Mouse (Mus musculus) erythroblast, embryonic 14.5 days (primary cell): Measurements from ENCODE around the gene Cdc14a. TPM values are rescaled to one million over a fixed set of nuclear protein-coding genes. Genes with fewer than 3 reads are reported as not detected.
A peak's percentile ranks its signal among the peaks of the same experiment; 100 is the strongest.

Experiments
- H3K27me3 ChIP-seq: 2 replicates; pipeline ENCODE4 v1.6.1; 2012; ENCODE audit warnings: inconsistent platforms; ENCODE audit not compliant: control insufficient read depth
- H3K36me3 ChIP-seq: 2 replicates; pipeline ENCODE4 v1.6.1; 2012; ENCODE audit warnings: mild to moderate bottlenecking, inconsistent platforms; ENCODE audit not compliant: control insufficient read depth
- H3K4me1 ChIP-seq: 2 replicates; pipeline ENCODE4 v1.6.1; 2012; ENCODE audit warnings: inconsistent platforms; ENCODE audit not compliant: control insufficient read depth
- H3K4me3 ChIP-seq: replicated peaks from 2 replicates; pipeline ENCODE3; 2012; ENCODE audit warnings: moderate library complexity, mild to moderate bottlenecking, inconsistent platforms
- H3K9me3 ChIP-seq: 2 replicates; pipeline ENCODE4 v1.6.1; 2012; ENCODE audit warnings: low read length, inconsistent platforms, mixed read lengths; ENCODE audit not compliant: control insufficient read depth
- GATA1 ChIP-seq: IDR thresholded peaks from 2 replicates; pipeline ENCODE4 v1.6.1; 2012; ENCODE audit warnings: low read length, inconsistent platforms, mixed read lengths
- TAL1 ChIP-seq: IDR thresholded peaks from 3 replicates; pipeline ENCODE4 v1.6.1; 2012; ENCODE audit warnings: low read length, inconsistent platforms, mixed read lengths
- polyA plus RNA-seq: library from polyadenylated mRNA; stranded (reverse); fragments of >175 nt; gene quantifications from 2 replicates; pipeline ENCODE4 v1.2.3, GENCODE M21; 2012

The Cdc14a gene
- polyA plus RNA-seq, 1 experiment: 0.25 TPM

DNA sequence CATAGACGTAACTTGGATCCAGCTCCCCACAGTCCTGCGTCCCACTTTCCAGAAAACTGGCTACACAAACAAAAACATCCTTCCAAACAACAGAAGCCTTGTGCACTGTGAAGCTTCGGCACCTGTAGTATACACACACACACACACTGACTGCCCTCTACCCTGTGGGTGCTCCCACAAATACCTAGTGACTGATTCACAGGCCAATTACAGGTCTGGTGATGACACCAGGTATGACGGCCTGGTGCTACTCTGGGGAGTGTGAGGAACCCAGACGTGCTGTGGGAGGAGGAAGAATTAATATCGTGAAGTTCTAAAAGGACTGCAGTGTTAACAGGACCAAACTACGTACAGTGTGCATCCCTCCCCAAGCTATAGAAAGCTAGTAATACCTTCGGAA lies 1.8 kb downstream of the Cdc14a start:
- H3K36me3 ChIP-seq: peaks cover 13% of the 10 kb centered on the region
- H3K4me3 ChIP-seq: peak overlapping the region; percentile 94
- peaks cover 44% of the 10 kb centered on the region for H3K4me1 ChIP-seq
- TF ChIP-seq GATA1 (no peak), TAL1 (no peak)
- no peaks in the 10 kb centered on the region for H3K27me3 ChIP-seq
- H3K9me3 ChIP-seq: no peaks in the 10 kb centered on the region

DNA sequence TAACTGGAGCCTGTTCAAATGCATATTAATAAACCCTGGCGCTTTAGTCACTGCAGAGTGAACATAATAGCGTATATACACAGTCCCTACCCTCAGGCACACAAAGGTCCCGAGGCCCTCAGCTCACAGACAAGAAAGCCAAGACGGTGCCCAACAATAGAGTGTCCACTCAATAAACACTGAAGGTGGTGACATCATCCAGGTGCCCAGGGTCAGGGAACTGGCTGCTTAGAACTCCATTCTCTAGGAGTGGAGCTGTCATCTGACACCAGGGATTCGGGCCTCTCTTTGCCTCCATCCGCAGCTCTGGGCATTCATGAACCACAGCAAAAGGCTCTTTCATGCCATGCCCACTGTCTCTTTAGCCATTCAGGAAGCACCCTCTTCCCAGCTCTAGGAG lies 2.7 kb downstream of the Cdc14a start:
- H3K36me3 ChIP-seq: peaks cover 16% of the 10 kb centered on the region
- TF ChIP-seq GATA1 (no peak), TAL1 (no peak)
- no peak overlapping the region for H3K4me3 ChIP-seq
- peaks cover 44% of the 10 kb centered on the region for H3K4me1 ChIP-seq
- H3K27me3 ChIP-seq: no peaks in the 10 kb centered on the region
- H3K9me3 ChIP-seq: no peaks in the 10 kb centered on the region

DNA sequence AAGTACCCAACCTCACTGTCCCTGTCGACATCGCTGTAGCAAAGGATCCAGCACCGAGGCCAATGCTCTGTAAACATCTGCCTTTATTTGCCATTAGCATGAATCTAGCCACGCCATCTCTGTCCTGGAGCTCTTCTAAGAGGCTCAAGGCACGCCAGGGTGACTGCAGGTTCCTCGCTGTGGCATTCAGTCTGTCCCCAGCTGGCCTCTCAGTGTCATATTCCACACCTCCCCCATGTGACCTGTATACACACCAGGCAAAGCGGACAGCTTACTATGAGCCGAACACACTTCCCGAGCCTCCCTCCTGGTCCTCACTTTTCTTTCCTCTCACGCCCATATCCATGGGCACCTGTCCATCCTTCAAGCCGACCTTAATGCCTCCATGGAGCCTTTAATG lies 4.0 kb downstream of the Cdc14a start:
- H3K27me3 ChIP-seq: no peaks in the 10 kb centered on the region
- H3K9me3 ChIP-seq: no peaks in the 10 kb centered on the region
- H3K4me3 ChIP-seq: no peak overlapping the region
- peaks cover 24% of the 10 kb centered on the region for H3K36me3 ChIP-seq
- H3K4me1 ChIP-seq: peaks cover 35% of the 10 kb centered on the region
- TF ChIP-seq GATA1 (no peak), TAL1 (no peak; the same call in 2 of the 3 replicates)

DNA sequence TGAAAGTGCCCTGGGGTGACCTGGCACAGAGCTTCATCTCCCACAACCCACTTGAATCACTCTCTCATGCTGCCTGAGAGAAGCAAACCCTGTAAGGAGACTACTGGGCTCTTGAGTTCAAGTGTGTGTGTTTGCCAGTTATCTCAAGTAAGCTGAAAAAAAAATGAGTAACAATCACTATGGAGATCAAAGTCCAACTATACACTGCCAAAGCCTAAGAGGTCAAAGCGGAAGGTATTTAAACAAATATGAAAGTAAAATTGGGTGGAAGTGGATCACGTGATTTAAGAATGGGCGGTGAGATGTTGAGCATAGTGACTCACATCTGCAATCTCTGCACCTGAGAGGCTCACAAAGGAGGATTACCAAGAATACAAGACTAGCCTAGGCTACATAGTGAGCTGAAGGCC lies 9.4 kb downstream of the Cdc14a start:
- H3K4me1 ChIP-seq: no peaks in the 10 kb centered on the region; the same call in 1 of the 2 replicates
- H3K27me3 ChIP-seq: no peaks in the 10 kb centered on the region
- no peak overlapping the region for H3K4me3 ChIP-seq
- no peak for TF ChIP-seq GATA1
- no peak for TF ChIP-seq TAL1
- peaks cover 13% of the 10 kb centered on the region for H3K36me3 ChIP-seq
- no peaks in the 10 kb centered on the region for H3K9me3 ChIP-seq

DNA sequence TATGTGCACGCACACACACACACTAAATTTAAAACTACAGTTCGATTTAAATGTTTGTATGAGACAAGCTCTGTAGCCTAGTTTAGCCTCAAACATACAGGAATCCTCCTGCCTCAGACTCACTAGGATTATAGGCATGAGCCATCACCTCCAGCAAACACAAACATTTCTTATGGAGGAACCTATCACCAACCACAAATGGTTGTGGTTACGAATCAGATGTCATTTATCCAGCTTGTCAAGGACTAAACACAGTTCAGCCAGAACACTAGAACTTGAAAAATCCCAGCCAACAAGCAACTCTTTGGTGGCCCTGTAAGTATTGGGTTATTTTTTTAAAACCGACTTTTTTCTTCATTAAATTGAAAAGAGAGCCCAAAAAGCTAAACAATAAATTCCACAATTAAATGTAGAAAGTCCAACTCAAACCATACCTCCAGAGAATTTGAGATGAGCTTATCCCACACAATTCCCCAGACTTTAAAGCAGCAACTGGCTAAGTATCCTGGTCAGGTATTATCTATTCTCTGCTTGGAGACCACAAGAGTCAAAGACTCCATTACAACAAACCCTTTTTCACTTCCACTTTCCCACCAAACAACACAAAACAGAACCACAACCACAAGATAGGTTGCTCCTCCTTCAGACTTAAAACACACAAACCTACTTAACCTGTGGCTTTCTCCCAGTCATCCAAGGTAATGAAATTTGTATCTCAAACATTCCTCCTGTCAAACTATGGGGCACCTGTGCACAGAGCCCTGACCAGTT lies 10.7 kb downstream of the Cdc14a start:
- Histone ChIP-seq H3K36me3 (peaks cover 11% of the 10 kb centered on the region), H3K4me3 (no peak overlapping the region), H3K4me1 (no peaks in the 10 kb centered on the region; the same call in 1 of the 2 replicates), H3K9me3 (no peaks in the 10 kb centered on the region), H3K27me3 (no peaks in the 10 kb centered on the region)
- TF ChIP-seq GATA1: no peak
- TF ChIP-seq TAL1: no peak

DNA sequence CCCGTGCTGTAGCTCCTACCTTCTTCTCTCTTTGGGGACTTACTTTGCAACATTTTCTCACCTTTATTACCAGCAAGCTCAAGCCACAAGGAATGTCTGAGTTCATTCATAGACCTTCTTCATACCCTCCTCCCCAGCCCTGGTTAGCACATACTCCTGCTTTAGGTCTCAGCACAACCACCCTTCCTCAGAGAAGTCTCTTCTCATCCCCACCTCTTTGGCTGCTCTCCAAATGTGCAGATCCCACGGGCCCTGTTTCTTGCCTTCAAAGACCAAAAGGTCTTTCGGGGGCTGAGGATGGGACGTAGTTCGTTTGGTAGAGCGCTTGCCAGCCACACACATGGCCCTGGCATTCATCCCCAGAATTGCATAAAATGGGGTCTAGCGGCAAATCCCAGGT lies 13.8 kb downstream of the Cdc14a start:
- no peaks in the 10 kb centered on the region; the same call in none of the 2 replicates for H3K36me3 ChIP-seq
- no peaks in the 10 kb centered on the region; the same call in 1 of the 2 replicates for H3K4me1 ChIP-seq
- no peaks in the 10 kb centered on the region for H3K9me3 ChIP-seq
- TF ChIP-seq GATA1 (no peak), TAL1 (no peak)
- H3K4me3 ChIP-seq: no peak overlapping the region
- no peaks in the 10 kb centered on the region for H3K27me3 ChIP-seq

DNA sequence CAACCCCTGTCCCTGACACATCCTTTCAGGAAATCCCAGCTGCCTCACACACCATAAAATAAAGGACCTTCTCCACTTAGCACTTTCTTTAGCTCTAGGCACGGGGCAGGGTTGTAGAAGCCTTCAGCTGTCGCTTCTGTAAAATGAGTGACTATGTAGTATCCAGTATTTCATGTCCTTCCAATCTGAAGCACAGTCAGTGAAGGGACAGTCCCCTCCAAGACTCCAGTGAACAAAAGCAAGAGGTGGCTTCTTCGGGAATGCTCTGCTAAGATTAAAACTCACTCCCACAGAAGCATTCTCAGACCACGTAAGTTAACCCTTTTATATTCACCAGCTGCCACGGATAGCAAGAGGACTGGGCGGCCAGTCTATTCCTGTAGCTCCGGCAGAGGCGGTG lies 14.3 kb downstream of the Cdc14a start:
- Histone ChIP-seq H3K9me3 (no peaks in the 10 kb centered on the region), H3K4me3 (no peak overlapping the region), H3K36me3 (no peaks in the 10 kb centered on the region; the same call in none of the 2 replicates), H3K4me1 (no peaks in the 10 kb centered on the region; the same call in 1 of the 2 replicates), H3K27me3 (no peaks in the 10 kb centered on the region)
- TF ChIP-seq TAL1: no peak
- no peak for TF ChIP-seq GATA1

DNA sequence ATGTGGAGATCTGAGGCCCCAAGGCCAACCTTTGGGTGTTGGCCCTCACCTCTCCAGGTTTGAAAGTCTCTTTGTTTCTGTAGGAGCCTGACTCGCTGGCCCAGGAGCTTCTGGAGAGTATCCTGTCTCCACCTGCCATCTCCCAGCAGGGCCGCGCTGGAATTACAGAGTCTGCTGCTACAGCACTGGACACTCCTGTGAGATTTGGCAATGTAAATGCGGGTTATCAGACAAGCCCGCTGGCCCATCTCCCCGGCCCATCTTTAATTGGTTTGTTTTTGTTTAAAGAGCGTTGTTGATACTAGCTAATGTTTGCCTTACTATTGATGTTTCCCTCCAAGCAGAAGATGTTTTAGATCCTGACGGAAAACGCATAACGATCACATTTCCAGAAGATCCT lies 15.0 kb downstream of the Cdc14a start:
- no peaks in the 10 kb centered on the region; the same call in 1 of the 2 replicates for H3K36me3 ChIP-seq
- TF ChIP-seq GATA1 (no peak), TAL1 (no peak)
- no peaks in the 10 kb centered on the region for H3K4me1 ChIP-seq
- no peaks in the 10 kb centered on the region for H3K27me3 ChIP-seq
- H3K4me3 ChIP-seq: no peak overlapping the region
- H3K9me3 ChIP-seq: no peaks in the 10 kb centered on the region

DNA sequence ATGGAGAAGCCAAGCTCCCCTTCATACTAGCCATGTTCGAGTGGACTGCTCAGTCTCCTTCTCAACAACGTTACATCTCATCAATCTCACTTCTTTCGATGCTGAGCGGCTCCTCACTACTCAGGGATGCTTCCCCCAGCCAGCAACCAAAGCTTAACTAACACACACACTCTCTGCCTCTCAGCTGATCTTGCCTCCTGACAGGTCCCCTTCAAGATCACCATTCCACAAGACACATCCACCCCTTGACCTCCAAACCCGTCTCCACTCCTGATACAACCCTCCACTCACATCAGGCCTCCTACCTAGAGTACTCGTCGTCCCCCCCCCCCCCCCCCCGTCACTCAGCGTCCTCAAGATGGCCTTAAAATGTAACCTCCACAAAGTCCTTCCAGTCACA lies 18.3 kb downstream of the Cdc14a start:
- no peak overlapping the region for H3K4me3 ChIP-seq
- TF ChIP-seq GATA1: no peak
- TF ChIP-seq TAL1: no peak
- no peaks in the 10 kb centered on the region; the same call in 1 of the 2 replicates for H3K36me3 ChIP-seq
- no peaks in the 10 kb centered on the region for H3K9me3 ChIP-seq
- no peaks in the 10 kb centered on the region for H3K27me3 ChIP-seq
- H3K4me1 ChIP-seq: peaks cover 2% of the 10 kb centered on the region; the same call in 1 of the 2 replicates

DNA sequence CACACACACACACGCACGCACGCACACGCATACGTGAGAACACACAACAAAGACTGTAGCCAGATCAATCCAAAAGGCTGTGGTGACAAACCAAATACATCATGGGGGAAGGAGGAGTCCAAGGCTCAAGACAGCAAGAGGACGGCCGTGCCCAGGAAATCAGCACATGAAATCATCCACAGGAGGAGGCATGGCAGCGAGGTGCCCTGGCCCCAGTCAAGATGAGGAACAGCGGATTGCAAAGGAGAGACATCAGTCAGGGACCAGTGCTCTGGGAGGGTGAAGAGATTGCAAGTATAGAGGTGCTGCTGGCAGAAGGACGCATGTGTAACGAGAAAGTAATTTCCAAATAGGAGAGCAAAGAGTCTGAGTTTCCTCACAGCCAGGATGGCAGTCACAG lies 22.4 kb downstream of the Cdc14a start:
- TF ChIP-seq TAL1: no peak
- H3K9me3 ChIP-seq: no peaks in the 10 kb centered on the region
- peaks cover 9% of the 10 kb centered on the region for H3K36me3 ChIP-seq
- H3K4me1 ChIP-seq: peaks cover 4% of the 10 kb centered on the region; the same call in 1 of the 2 replicates
- H3K4me3 ChIP-seq: no peak overlapping the region
- H3K27me3 ChIP-seq: no peaks in the 10 kb centered on the region
